Mouse (Mus musculus): Measurements from ENCODE around the gene Ammecr1.

DNA sequence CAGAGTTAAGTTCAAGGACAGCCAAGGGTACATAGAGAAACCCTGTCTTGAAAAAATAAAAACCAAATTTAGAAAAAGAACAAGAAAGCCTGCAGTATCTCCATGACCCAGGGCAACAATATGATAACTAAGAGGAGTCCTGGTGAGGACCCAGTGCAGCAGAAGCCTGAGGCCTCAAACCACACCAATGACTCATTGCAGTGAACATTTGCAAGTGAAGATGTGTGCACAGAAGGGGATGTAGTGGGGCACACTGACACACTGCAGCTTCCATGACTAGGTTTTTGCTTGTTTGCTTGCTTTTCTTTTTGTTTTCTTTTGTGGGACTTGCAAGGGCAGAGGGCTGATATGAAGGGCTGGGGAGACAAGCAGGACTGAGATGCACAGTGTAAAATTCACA is 52.3 kb downstream of the Ammecr1 start:
- no peak for TF ChIP-seq USF1 (IDR thresholded peaks at IDR 0.05; ENCODE audit: low read depth, low read length)
- TF ChIP-seq CTCF (conservative IDR thresholded peaks at IDR 0.05 in 1 of 2, IDR thresholded peaks at IDR 0.05 in 1 of 2; ENCODE audit: low read depth in 2 of 2, low read length in 2 of 2): no peak
- TF ChIP-seq EP300 (IDR thresholded peaks at IDR 0.05; ENCODE audit: low read length): no peak
- no peak for TF ChIP-seq POLR2A (IDR thresholded peaks at IDR 0.05; ENCODE audit: low read depth, low read length)
- no peak for TF ChIP-seq ZC3H11A (IDR thresholded peaks at IDR 0.05; ENCODE audit: low read depth, low read length)
- TF ChIP-seq TBP (conservative IDR thresholded peaks at IDR 0.05; ENCODE audit: low read depth, low read length): no peak
- no peak for TF ChIP-seq NELFE (IDR thresholded peaks at IDR 0.05; ENCODE audit: low read depth, low read length)
- no peak for TF ChIP-seq MAZ (IDR thresholded peaks at IDR 0.05; ENCODE audit: low read depth, low read length)
- no peak for TF ChIP-seq NRF1 (IDR thresholded peaks at IDR 0.05; ENCODE audit: low read depth, low read length)

All from CH12.LX (cell line).